Mouse (Mus musculus): ENCODE results near the gene Qk. TPM values are rescaled to one million over a fixed set of nuclear protein-coding genes. Genes with fewer than 3 reads are reported as not detected.
A peak's percentile ranks its signal among the peaks of the same experiment; 100 is the strongest.

Qk gene
- polyA plus RNA-seq, 1 experiment from 2014 or later = 32.9 TPM

DNA sequence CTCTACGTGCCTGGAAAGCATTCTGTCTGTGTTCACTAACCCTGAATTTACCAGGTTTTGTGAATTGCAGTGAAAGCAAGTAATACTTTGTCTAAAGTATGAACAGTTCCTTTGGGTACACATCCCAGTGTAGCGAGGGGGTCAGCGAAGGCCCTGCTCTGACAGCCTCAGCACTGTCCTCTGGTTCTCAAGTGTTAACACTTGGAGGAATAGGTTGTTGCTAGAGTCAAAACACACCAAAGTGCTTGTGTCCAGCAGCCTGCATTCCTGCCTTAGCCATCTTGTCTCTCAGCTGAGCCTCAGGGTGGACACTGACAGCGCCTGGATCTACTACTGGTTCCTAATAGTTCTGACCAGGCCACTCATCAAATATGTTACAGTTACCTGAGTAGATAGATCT lies 6.3 kb upstream of the Qk start:
- WGBS = 82% methylated on average over 4 of the region's 4 CpGs
- no peak for ATAC-seq (ENCODE audit: extremely low read depth, insufficient number of reproducible peaks, low FRiP score, low TSS enrichment)
- H3K27ac ChIP-seq (replicated peaks) = peak overlapping the region; percentile 77

DNA sequence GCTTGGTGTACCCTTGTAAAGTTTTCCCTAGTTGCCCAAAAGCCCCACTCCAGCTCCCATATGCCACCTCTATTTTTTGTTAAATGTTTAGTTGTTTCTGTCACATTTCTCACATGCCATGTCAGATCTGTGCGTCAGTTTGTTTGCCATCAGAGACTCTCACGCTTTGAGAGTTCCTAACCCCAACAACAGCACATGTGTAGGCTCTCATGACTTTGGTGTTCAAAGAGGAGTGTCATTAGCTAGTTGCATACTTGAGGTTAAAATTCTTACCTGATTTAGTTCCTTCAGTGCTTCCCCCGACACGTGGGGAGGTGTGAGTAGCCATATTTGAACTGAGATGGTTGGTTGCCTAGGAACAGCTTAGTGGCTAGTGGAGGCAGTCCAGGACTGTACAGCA lies 2.1 kb upstream of the Qk start:
- Histone ChIP-seq H3K27ac (replicated peaks) (peak overlapping the region; percentile 80), H3K4me1 (peaks cover 50% of the 10 kb centered on the region), H3K27me3 (replicated peaks) (no peaks in the 10 kb centered on the region), H3K9me3 (no peaks in the 10 kb centered on the region), H3K4me3 (peak overlapping the region; percentile 42), H3K4me2 (peak overlapping the region; percentile 68), H3K36me3 (peaks cover 6% of the 10 kb centered on the region), H3K9ac (peak overlapping the region; percentile 29; the same call in 1 of the 2 replicates)
- 63% methylated on average over 4 of the region's 4 CpGs for WGBS
- ATAC-seq (ENCODE audit: extremely low read depth, insufficient number of reproducible peaks, low FRiP score, low TSS enrichment) = no peak

More for the DNA sequence above, 6.3 kb upstream of the Qk start:
- no peak overlapping the region; the same call in 1 of the 2 replicates for H3K9ac ChIP-seq
- H3K9me3 ChIP-seq = no peaks in the 10 kb centered on the region
- H3K27me3 ChIP-seq (replicated peaks) = no peaks in the 10 kb centered on the region
- peaks cover 85% of the 10 kb centered on the region for H3K4me1 ChIP-seq
- H3K4me3 ChIP-seq = no peak overlapping the region
- no peak overlapping the region for H3K4me2 ChIP-seq
- H3K36me3 ChIP-seq = peaks cover 7% of the 10 kb centered on the region

DNA sequence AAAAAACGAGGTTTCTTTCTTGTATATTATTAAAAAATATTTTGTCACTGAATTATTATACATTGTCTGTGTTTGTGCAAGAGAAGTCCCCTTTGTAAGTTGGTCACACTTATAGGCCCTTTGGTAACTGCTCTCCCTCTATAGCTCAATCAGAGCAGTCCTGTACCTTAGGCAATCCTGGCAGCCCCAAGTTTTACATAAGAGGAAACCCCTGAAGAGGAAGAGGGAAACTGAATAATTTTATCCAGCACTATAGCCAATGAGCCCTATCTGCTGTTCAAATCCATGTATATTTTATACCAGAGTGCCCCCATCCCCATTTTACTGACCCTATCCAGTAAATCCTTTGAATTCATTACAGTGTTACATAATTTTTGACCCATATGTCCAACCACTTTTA lies 1.4 kb upstream of the Qk start:
- H3K9me3 ChIP-seq = no peaks in the 10 kb centered on the region
- peak overlapping the region; percentile 42 for H3K4me3 ChIP-seq
- peaks cover 6% of the 10 kb centered on the region for H3K36me3 ChIP-seq
- H3K9ac ChIP-seq = peak overlapping the region; percentile 79
- H3K4me2 ChIP-seq = peak overlapping the region; percentile 68
- H3K4me1 ChIP-seq = peaks cover 46% of the 10 kb centered on the region
- ATAC-seq (ENCODE audit: extremely low read depth, insufficient number of reproducible peaks, low FRiP score, low TSS enrichment) = no peak
- peak overlapping the region; percentile 80 for H3K27ac ChIP-seq (replicated peaks)
- WGBS = 14% methylated on average over 1 of the region's 1 CpGs
- H3K27me3 ChIP-seq (replicated peaks) = no peaks in the 10 kb centered on the region

DNA sequence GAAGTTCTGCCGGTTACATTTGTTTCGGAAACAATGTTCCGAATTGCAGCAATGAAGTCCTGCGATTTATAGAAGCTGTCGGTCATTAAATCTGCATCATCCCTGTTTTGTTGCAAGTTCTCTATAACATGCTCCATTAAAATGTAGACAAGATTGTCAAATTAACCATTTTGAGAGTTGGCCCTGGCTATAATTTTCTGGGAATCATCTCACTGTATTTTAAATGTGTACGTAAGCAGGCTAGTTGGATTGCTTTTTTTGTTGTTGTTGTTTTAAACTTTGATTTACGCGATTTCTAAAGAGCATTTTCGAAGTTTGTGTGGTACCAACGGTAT lies 769 bp upstream of the Qk start:
- peak overlapping the region; percentile 72 for H3K4me2 ChIP-seq
- peaks cover 6% of the 10 kb centered on the region for H3K36me3 ChIP-seq
- ATAC-seq (ENCODE audit: extremely low read depth, insufficient number of reproducible peaks, low FRiP score, low TSS enrichment) = no peak
- peaks cover 39% of the 10 kb centered on the region for H3K4me1 ChIP-seq
- no peaks in the 10 kb centered on the region for H3K27me3 ChIP-seq (replicated peaks)
- H3K4me3 ChIP-seq = peak overlapping the region; percentile 95
- H3K9me3 ChIP-seq = no peaks in the 10 kb centered on the region
- peak overlapping the region; percentile 100 for H3K27ac ChIP-seq (replicated peaks)
- 13% methylated on average over 10 of the region's 10 CpGs for WGBS
- peak overlapping the region; percentile 100 for H3K9ac ChIP-seq

DNA sequence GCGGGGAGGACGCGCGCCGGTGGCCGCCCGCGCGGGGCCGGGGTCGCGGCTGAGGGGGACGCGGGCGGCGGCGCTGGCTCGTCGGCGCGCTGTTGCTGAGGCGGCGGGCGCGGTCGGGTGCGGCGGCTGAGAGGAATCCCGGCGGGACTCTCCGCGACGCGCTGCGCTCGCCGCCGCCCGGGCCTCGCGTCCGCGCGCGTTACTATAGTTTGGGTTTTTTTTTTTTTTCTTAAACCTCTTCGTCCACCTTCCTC lies 296 bp downstream of the Qk start:
- Histone ChIP-seq H3K9ac (peak overlapping the region; percentile 100), H3K27me3 (replicated peaks) (no peaks in the 10 kb centered on the region), H3K36me3 (no peaks in the 10 kb centered on the region), H3K4me3 (peak overlapping the region; percentile 95), H3K4me2 (peak overlapping the region; percentile 72), H3K9me3 (no peaks in the 10 kb centered on the region), H3K4me1 (peaks cover 38% of the 10 kb centered on the region), H3K27ac (replicated peaks) (peak overlapping the region; percentile 100)
- no peak for ATAC-seq (ENCODE audit: extremely low read depth, insufficient number of reproducible peaks, low FRiP score, low TSS enrichment)
- under 1% methylated on average over 31 of the region's 46 CpGs for WGBS

DNA sequence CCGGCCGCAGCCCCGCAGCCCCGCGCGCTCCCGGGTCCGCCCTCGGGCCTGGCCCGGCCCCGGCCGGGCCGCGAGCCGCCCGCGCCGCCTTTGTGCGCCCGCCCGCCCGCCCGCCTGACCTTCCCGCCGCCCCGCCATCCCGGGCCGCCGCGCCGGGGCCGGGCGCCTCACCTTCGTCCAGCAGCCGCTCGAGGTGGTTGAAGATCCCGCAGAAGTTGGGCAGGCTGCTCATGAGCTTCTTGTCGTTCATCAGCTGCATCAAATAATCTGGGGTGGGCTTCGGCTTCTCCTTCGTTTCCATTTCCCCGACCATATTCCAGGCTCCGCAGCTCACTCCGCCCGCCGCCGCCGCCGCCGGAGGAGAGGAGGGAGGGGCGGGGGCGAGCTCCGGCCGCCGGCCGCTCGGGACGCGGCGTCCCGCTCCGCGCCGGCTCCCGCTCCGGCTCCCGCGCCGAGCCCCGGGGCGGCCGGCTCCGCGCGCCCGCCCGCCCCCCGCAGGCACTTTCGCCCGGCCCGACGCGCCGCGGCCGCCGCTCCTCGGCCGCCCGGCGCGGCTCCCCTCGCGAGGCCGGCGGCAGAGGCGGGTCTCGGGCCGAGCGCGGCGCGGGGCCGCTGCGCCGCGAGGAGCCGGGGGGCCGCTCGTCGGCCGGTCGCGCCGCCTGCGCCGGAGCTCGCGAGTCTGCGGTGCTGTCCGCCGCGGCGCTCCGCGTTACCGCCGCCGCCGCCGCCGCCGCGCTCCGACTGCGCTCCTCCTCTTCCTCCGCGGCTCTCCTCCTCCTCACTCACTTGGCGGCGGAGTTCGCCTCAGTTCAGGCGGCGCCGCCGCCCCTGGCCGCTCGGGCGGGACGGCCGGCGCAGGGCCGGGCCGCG lies 858 bp downstream of the Qk start:
- Histone ChIP-seq H3K36me3 (no peaks in the 10 kb centered on the region), H3K4me1 (peaks cover 37% of the 10 kb centered on the region), H3K4me3 (peak overlapping the region; percentile 95), H3K27me3 (replicated peaks) (no peaks in the 10 kb centered on the region), H3K27ac (replicated peaks) (peak overlapping the region; percentile 100), H3K9ac (peak overlapping the region; percentile 100), H3K9me3 (no peaks in the 10 kb centered on the region), H3K4me2 (peak overlapping the region; percentile 72)
- 1% methylated on average over 62 of the region's 153 CpGs for WGBS
- peak; percentile 56 for ATAC-seq (ENCODE audit: extremely low read depth, insufficient number of reproducible peaks, low FRiP score, low TSS enrichment)

DNA sequence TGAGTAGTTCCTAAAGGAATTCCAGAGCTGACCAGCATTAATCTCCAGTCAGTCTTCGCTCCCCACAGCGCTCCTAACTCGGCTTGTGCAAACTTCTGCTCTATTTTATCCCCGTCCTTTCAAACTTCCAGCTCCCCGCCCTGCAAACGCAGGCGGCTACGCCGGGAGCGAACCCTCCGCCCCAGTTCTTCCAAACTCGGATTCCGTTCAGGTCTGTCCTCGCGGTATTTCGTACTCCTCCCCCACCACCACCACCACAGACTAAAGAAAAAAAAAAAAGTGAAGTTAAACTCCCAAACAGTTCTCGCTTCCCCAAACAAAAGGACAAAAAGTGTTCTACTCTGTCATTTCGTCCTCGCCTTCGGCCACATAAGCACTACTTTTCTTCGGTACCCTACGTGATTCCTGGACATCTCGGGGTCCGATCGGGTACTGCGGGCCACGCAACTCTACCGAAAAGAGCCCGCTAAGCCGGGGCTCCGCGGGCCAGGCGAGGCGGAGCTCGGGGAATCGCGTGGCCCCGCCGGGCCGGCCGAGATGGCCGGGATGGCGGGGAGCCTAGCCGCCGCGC lies 1.6 kb downstream of the Qk start:
- H3K9me3 ChIP-seq = no peaks in the 10 kb centered on the region
- H3K9ac ChIP-seq = peak overlapping the region; percentile 100
- peak overlapping the region; percentile 100 for H3K27ac ChIP-seq (replicated peaks)
- under 1% methylated on average over 45 of the region's 46 CpGs for WGBS
- H3K4me2 ChIP-seq = peak overlapping the region; percentile 68
- peaks cover 30% of the 10 kb centered on the region for H3K4me1 ChIP-seq
- ATAC-seq (ENCODE audit: extremely low read depth, insufficient number of reproducible peaks, low FRiP score, low TSS enrichment) = no peak
- H3K36me3 ChIP-seq = no peaks in the 10 kb centered on the region
- peak overlapping the region; percentile 95 for H3K4me3 ChIP-seq
- no peaks in the 10 kb centered on the region for H3K27me3 ChIP-seq (replicated peaks)

DNA sequence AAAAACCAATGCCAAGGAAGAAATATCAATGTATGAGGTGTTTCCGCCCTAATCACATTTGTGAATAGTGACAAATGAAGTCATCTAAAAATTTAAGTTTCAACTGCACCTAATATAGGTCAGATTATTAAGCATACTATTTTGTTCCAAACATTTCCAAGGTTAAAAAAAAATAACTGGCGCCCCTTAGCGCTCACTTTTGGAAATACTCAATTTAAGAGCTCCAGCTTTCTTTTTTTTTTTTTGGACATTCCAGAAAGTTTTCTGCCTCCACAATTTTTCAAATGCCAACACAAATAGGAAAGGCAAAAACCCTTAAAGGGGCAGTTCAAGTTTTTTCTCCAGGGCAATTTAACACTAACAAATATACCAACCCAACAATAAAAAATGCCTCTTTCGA lies 2.5 kb downstream of the Qk start:
- Histone ChIP-seq H3K9ac (peak overlapping the region; percentile 100), H3K4me3 (peak overlapping the region; percentile 95), H3K27me3 (replicated peaks) (no peaks in the 10 kb centered on the region), H3K27ac (replicated peaks) (peak overlapping the region; percentile 100), H3K4me2 (peak overlapping the region; percentile 68), H3K9me3 (no peaks in the 10 kb centered on the region), H3K4me1 (peaks cover 33% of the 10 kb centered on the region), H3K36me3 (no peaks in the 10 kb centered on the region)
- 3% methylated on average over 4 of the region's 4 CpGs for WGBS
- ATAC-seq (ENCODE audit: extremely low read depth, insufficient number of reproducible peaks, low FRiP score, low TSS enrichment) = no peak

DNA sequence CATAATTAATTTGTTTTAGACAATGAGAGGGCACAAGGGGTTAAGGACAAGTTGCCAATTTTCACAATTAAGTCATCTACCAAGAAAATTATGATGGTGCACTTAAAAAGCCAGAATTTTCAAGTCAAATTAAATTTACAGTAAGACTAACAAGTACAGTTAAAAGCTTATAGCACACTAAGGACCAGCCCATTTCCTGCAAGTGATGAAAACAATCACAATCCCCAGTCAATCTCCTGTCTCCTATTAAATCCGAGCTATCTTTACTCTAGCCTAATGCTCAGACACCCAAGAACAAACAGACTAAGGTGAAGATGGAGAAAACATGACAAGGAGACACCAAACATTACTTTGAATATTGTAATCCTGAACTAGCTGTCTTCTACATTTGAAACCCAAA lies 3.2 kb downstream of the Qk start:
- no peaks in the 10 kb centered on the region for H3K27me3 ChIP-seq (replicated peaks)
- ATAC-seq (ENCODE audit: extremely low read depth, insufficient number of reproducible peaks, low FRiP score, low TSS enrichment) = no peak
- H3K4me3 ChIP-seq = peak overlapping the region; percentile 95
- H3K36me3 ChIP-seq = no peaks in the 10 kb centered on the region
- H3K9ac ChIP-seq = peak overlapping the region; percentile 87
- H3K4me1 ChIP-seq = peaks cover 29% of the 10 kb centered on the region
- 0% methylated on average over 1 of the region's 1 CpGs for WGBS
- H3K27ac ChIP-seq (replicated peaks) = peak overlapping the region; percentile 88
- H3K9me3 ChIP-seq = no peaks in the 10 kb centered on the region
- peak overlapping the region; percentile 68 for H3K4me2 ChIP-seq

DNA sequence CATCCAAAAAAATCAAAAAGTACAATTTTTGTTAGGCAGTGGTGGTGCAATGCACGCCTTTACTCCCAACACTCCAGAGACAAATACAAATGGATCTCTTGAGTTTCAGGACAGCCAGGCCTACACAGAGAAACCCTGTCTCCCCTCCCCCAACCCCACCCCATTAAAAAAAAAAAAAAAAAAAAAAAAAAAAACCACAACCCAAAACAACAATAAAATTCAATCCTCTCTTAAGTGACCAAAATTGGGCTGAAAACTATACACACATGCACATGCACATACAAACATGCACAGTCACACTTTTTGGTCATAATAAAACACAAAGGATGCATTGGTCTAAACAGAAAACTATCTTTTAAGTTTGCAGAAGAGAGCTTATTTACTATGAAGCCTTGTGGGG lies 9.6 kb downstream of the Qk start:
- WGBS = 51% methylated on average over 1 of the region's 1 CpGs

DNA sequence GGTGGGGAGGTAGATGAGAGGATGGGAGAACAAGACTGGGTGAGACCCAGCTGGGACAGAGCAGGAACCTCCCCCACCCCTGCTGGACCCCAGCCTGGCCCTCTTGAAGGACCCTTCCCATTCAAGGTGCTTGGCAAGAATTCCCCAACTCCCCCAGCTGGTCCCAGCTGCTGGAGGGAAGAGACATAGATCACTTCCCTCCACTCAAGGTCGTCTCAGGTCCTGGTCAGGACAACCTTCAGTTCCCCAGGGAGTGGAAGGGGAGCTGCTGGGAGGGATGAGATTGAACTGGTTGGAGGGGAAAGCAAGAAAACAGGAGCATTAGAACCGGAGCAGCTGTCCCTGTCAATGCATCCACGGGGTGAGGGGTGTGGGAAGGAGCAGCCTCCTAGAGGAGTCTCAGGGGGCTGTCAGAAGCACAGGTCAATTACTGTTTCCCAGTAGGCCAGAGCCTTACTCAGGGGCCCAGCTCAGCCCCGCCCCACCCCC lies 10.5 kb downstream of the Qk start:
- H3K4me3 ChIP-seq = peak overlapping the region; percentile 40
- H3K27ac ChIP-seq (replicated peaks) = peak overlapping the region; percentile 46
- peak overlapping the region; percentile 73 for H3K9ac ChIP-seq
- peak overlapping the region; percentile 68 for H3K4me2 ChIP-seq
- peak; percentile 42 for ATAC-seq (ENCODE audit: extremely low read depth, insufficient number of reproducible peaks, low FRiP score, low TSS enrichment)
- H3K9me3 ChIP-seq = no peaks in the 10 kb centered on the region
- H3K36me3 ChIP-seq = no peaks in the 10 kb centered on the region
- 22% methylated on average over 4 of the region's 4 CpGs for WGBS
- H3K4me1 ChIP-seq = peaks cover 56% of the 10 kb centered on the region
- H3K27me3 ChIP-seq (replicated peaks) = no peaks in the 10 kb centered on the region

More for the DNA sequence above, 9.6 kb downstream of the Qk start:
- Histone ChIP-seq H3K9me3 (no peaks in the 10 kb centered on the region), H3K9ac (peak overlapping the region; percentile 73), H3K4me2 (peak overlapping the region; percentile 68), H3K27ac (replicated peaks) (no peak overlapping the region), H3K27me3 (replicated peaks) (no peaks in the 10 kb centered on the region), H3K36me3 (no peaks in the 10 kb centered on the region), H3K4me3 (peak overlapping the region; percentile 40), H3K4me1 (peaks cover 57% of the 10 kb centered on the region)
- ATAC-seq (ENCODE audit: extremely low read depth, insufficient number of reproducible peaks, low FRiP score, low TSS enrichment) = no peak
